Mouse (Mus musculus) erythroid progenitor cell, adult 5-6 weeks (primary cell): ENCODE results near the gene Tsnax. TPM values are rescaled to one million over a fixed set of nuclear protein-coding genes. Genes with fewer than 3 reads are reported as not detected.

Experiments
- ATAC-seq: replicated peaks from 2 replicates; pipeline ENCODE4 v1.8.0; 2016; ENCODE audit warnings: moderate number of reproducible peaks, mild to moderate bottlenecking, moderate TSS enrichment, inconsistent platforms; ENCODE audit not compliant: poor library complexity, low FRiP score, severe bottlenecking
- total RNA-seq, 2 experiments: library from RNA; stranded (forward) in 1 of 2; stranded (reverse) in 1 of 2; fragments of 150-400 nt in 1 of 2; fragments of 186-747, 209-891 nt in 1 of 2; gene quantifications; 2 replicates each; pipeline versions ENCODE4 v1.2.3 to v1.2.4; 2015 to 2017; ENCODE audit warnings: low replicate concordance in 2 of 2

The Tsnax gene
- total RNA-seq, 2 experiments from 2014 or later = 7.0 to 8.0 TPM

- ATAC-seq = no peak
Observed at GRCm38 (mm10) chr8:125075389-125075788, 62.6 kb downstream of the Tsnax start.

GRCm38 (mm10) chr8:125077326-125077725, 64.5 kb downstream of the Tsnax start:
- no peak for ATAC-seq

GRCm38 (mm10) chr8:125078771-125079384, 66.1 kb downstream of the Tsnax start:
- no peak for ATAC-seq

GRCm38 (mm10) chr8:125080388-125081344, 67.9 kb downstream of the Tsnax start:
- no peak for ATAC-seq

GRCm38 (mm10) chr8:125083746-125084145, 70.9 kb downstream of the Tsnax start:
- ATAC-seq = no peak

Other genes with a start within 250 kb of the Tsnax start
- not detected in 2 replicates for gene Trim67, start 219.9 kb upstream of the Tsnax start, total RNA-seq (2015; ENCODE audit: low replicate concordance)
- not detected in 2 replicates for gene Trim67, start 219.9 kb upstream of the Tsnax start, total RNA-seq (2017; ENCODE audit: low replicate concordance)
- 35.2 and 40.4 TPM in 2 replicates for gene Gnpat, start 150.0 kb upstream of the Tsnax start, total RNA-seq (2015; ENCODE audit: low replicate concordance)
- gene Gnpat, start 150.0 kb upstream of the Tsnax start, total RNA-seq (2017; ENCODE audit: low replicate concordance) = 22.5 and 31.8 TPM in 2 replicates
- gene 2810004N23Rik, start 149.9 kb upstream of the Tsnax start, total RNA-seq (2015; ENCODE audit: low replicate concordance) = 4.0 and 5.4 TPM in 2 replicates
- gene 2810004N23Rik, start 149.9 kb upstream of the Tsnax start, total RNA-seq (2017; ENCODE audit: low replicate concordance) = 5.7 and 7.4 TPM in 2 replicates
- 1.8 and 7.1 TPM in 2 replicates for gene Exoc8, start 115.3 kb upstream of the Tsnax start, total RNA-seq (2015; ENCODE audit: low replicate concordance)
- 7.9 and 11.4 TPM in 2 replicates for gene Exoc8, start 115.3 kb upstream of the Tsnax start, total RNA-seq (2017; ENCODE audit: low replicate concordance)
- gene Sprtn, start 115.1 kb upstream of the Tsnax start, total RNA-seq (2015; ENCODE audit: low replicate concordance) = 15.9 and 17.7 TPM in 2 replicates
- gene Sprtn, start 115.1 kb upstream of the Tsnax start, total RNA-seq (2017; ENCODE audit: low replicate concordance) = 16.6 and 20.2 TPM in 2 replicates
- 2.5 and 5.4 TPM in 2 replicates for gene Egln1, start 63.7 kb upstream of the Tsnax start, total RNA-seq (2015; ENCODE audit: low replicate concordance)
- 2.2 and 2.9 TPM in 2 replicates for gene Egln1, start 63.7 kb upstream of the Tsnax start, total RNA-seq (2017; ENCODE audit: low replicate concordance)
- 0.84 TPM in 1 of 2 replicates, not detected in the other for gene Disc1, start 41.2 kb downstream of the Tsnax start, total RNA-seq (2015; ENCODE audit: low replicate concordance)
- gene Disc1, start 41.2 kb downstream of the Tsnax start, total RNA-seq (2017; ENCODE audit: low replicate concordance) = 0.51 and 1.6 TPM in 2 replicates